Mouse (Mus musculus) cerebral cortex, adult 2 months (tissue): ENCODE measurements around the gene Amotl1.

Source experiments
- WGBS: fragments of 180-500 bp; shearing (Covaris S2); methylation state at CpG from one replicate; pipeline ENCODE4 v1.1.7; 2018; 5-methylcytosine and 5-hydroxymethylcytosine counted together

Amotl1 gene

GRCm38 (mm10) chr9:14644956-14645355 lies at the start of gene Amotl1:
Gene Amotl1, minus strand, starts transcription at chr9:14645056.
- 80% methylated on average over 4 of the region's 4 CpGs for WGBS

- 89% methylated on average over 12 of the region's 12 CpGs for WGBS
These were observed 44.7 kb upstream of the Amotl1 start for GRCm38 (mm10) chr9:14689376-14690108.

DNA sequence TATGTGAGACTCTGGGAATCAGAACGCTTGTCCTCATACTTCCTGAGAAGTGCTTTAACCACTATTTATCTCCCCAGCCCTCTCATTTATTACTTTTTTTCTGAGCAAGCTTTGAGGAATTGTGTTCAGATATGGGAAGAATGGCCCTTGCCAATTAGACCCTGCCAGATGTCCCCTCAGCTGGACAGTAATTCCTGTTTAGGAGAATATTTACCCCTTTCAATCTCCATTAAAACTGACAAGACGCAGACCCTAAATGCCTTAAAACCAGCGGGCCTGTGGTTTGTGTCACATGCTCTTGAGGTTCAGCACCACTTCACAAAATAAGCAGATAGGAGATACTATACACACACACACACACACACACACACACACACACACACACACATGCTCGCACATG lies 39.5 kb upstream of the Amotl1 start:
- WGBS, result 94% methylated on average over 4 of the region's 4 CpGs

GRCm38 (mm10) chr9:14680584-14680983 lies 35.7 kb upstream of the Amotl1 start:
- 72% methylated on average over 2 of the region's 2 CpGs for WGBS

DNA sequence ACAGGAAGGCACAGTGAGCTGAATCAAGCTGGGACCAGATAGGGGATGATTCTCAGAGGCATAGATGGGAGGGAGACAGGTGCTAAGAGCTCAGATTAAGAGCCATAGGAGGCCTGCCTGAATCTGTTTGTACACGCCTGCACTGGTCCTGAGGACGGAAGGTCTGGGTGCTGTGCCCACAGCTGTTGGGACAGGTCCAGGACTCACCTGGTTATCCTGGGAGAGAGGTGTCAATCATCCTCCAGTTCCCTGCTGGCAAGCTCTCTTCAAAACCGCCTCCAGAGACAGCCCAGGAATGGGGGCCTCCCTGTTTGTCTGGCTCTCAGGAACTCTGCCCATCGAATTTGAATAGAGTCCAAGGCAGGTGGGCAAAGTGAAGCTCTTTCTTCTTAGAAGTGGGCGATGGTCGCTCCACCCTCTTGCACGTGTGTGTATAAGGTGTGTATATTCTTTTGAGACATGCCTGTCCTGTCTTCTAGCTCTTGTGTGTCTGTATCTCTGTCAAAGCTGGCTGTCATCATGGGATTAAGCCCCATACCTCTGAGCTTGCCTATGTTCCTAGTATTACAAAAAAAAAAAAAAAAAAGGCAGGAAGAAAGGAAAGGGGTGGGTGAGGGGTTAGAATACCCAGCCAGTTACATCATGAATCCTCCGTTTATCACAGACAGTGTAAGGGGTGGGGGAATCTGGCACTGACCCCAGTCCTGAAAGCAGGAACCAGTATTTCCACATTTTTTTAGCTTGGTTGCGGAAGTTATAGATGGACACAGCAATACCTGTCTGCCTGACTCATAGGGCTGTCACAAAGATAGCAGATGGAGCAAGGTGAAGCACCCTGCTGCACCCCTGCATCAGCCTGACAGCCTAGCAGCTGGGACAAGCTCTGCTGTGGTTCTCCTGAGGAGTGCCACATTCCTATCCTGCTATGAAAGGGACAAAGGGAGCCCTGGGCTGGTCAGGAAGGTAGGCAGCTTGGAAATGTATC lies 31.1 kb upstream of the Amotl1 start:
- 79% methylated on average over 9 of the region's 9 CpGs for WGBS

DNA sequence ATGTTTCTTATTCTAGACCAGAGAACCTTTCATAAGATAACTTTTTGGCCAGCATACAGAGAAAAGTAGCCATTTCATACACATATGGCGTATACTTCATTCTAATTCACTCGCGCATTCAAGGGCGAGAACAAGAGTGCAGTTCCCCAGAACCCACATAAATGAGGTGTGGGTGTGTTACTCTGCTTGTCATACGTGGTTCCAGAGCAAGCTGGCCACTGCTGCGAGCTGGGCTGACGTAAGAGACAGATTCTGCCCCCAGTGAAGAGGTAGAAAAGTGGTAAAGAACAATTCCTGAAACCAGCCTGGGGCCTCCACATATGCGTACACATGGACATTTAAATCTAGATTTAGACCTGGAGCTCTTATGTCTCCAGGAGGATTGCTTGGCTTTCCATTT lies 29.6 kb upstream of the Amotl1 start:
- WGBS, result 74% methylated on average over 8 of the region's 8 CpGs

DNA sequence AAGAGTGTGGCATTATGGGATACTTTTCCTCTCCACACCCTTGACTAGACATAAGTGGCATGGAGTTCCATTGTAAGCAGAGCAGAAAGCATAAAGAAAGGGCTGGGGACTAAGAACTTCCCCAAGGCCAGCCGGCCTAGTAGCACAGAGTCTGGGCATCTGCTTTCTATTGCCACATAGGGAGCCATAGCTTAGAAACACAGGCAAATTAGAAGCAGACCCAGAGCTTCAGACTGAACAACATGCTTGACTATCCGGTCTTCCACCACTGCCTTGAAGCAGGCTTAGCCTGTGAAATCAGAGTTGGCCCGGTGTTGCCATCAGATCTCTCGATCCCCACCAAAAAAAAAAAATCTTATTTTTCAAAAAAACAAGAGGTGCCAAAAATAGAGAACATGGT lies 28.3 kb upstream of the Amotl1 start:
- WGBS, result 86% methylated on average over 4 of the region's 4 CpGs

DNA sequence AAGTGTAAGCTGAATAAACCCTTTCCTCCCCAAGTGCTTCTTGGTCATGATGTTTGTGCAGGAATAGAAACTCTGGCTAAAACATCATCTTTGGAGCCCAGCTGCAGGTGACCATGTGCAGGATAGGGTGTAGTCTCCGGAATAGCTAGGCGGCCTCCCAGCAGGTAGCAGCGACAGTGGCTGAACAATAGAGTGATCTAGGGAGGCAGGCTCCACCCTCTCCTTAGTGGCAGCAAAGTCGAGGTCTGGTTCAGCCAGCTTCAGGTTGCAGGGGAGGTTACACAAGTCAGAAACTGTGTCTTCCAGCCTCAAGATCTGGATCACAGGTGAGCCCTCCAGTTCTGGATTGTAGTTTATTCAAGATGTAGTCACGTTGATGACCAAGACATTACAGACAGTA lies 27.1 kb upstream of the Amotl1 start:
- 71% methylated on average over 5 of the region's 5 CpGs for WGBS

- 86% methylated on average over 3 of the region's 3 CpGs for WGBS
These were observed 23.5 kb upstream of the Amotl1 start for GRCm38 (mm10) chr9:14668382-14668781.

DNA sequence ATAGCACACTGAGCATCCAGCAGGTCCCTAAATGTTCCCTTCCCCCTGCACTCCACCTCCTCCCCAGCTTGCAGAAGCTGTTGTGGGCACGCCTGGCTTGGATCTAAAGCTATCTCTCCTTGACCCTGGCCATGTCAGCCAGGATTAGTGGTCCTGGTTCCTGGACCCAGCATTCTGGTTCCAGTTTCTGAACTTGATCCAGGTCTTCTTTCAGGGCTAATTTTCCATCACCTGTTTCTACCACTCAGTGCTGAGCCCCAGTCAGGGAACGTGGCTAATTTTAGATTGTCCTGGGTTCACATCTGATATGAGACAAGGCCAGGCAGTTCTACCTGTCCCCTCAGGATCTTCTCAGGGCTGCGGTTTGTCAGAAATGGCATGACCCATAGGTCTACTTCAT lies 21.2 kb upstream of the Amotl1 start:
- WGBS, result 89% methylated on average over 3 of the region's 3 CpGs

DNA sequence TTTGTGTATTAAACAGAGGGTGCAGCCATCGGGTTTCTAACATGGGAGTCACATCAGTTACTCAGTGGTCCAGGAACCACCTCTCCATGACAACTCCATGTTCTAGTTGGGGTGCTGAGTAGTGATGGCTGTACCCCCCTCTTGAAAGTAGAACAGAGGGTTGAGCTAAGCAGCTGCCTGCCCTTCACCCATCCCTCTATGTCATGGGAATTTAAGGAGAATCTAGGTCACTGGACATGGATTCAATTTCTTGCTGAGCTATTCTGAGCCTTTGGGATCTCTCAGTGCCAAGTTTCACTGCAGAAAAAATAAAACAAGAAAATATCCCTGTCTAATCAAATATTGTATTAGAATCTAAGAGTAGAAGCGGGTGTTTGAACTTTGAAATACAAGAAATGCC lies 18.7 kb upstream of the Amotl1 start:
- 85% methylated on average over 2 of the region's 2 CpGs for WGBS

- WGBS, result 90% methylated on average over 7 of the region's 7 CpGs
These were observed 18.0 kb upstream of the Amotl1 start for GRCm38 (mm10) chr9:14662876-14663275.

- 93% methylated on average over 9 of the region's 9 CpGs for WGBS
These were observed 17.3 kb upstream of the Amotl1 start for GRCm38 (mm10) chr9:14662138-14662537.

DNA sequence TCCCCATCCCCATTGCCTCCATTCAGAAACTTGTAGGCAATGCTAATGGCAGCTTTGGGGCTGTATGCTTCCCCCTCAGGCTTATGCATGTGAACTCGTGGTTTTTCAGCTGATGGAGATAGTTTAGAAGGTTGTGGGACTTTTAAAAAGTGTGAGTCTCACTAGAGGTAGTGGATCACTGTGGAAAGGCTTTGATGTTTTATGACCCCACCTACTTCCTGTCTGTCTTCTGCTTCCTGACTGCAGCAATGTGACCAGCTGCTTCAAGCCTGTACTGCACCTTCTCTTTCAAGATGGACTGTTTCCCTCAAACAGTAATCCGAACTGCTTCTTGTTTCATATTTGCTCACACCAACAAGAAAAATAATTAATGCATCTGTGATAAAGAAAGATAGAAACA lies 13.1 kb upstream of the Amotl1 start:
- WGBS, result 63% methylated on average over 2 of the region's 2 CpGs

- 88% methylated on average over 2 of the region's 2 CpGs for WGBS
These were observed 9.2 kb upstream of the Amotl1 start for GRCm38 (mm10) chr9:14654010-14654409.

DNA sequence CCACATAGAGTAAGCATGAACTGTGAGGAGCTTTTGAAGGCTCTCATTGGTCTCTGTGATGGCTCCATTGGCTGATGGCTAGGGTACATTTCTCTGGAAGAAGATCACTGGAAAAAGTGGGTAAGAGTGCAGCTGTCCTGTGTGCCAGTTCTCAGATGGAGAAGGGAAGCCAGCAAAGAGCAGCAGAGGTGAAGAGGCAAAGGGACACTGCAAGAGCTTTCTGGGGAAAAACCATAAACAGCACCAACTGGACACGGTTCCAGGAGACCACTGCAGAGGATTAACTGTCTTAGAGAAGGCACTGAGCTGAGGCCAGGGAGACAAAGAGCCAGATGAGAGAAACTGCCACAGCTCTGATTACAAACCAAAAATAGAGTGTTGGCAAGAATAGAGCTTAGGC lies 7.9 kb upstream of the Amotl1 start:
- 80% methylated on average over 1 of the region's 1 CpGs for WGBS

GRCm38 (mm10) chr9:14647849-14648248 lies 3.0 kb upstream of the Amotl1 start:
- 92% methylated on average over 8 of the region's 8 CpGs for WGBS

DNA sequence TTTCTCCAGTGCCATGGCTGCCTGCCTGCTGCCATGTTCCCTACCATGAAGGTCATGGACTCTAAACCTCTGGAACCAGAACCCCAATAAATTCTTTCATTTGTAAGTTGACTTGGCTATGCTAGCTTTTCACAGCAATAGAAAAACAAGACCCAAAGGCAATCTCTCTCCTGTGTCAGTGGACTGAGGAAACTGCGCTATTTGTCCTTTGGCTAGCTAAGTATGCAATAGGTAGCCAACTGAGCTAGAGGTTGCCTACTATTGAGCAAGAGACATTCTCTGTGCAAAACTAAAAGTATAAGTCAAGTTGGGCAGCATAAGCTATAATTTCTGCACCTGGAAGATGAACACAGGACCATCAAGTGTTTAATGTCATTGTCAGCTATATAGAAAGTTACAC lies 1.8 kb upstream of the Amotl1 start:
- 92% methylated on average over 1 of the region's 1 CpGs for WGBS

GRCm38 (mm10) chr9:14646061-14646460 lies 1.2 kb upstream of the Amotl1 start:
- WGBS, result 90% methylated on average over 3 of the region's 3 CpGs

DNA sequence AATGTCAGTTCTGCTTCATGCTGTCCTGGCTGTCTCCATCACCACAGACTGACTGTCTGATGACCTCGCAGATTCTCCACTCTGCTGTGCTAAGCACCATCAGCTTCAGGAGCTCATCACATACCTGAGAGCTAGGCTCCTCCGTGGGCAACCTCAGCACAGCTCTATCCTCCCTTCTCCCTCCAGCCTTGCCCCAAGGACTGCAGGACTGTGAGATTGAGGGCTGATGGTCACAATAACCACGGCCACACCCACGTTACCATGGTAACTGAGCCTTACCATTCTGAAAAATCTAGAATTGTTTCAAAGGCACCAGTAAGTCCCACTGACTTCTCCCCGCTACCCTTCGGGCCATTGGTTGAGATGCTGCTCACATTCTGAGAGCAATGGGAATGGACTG lies 1.5 kb downstream of the Amotl1 start:
- WGBS, result 75% methylated on average over 6 of the region's 6 CpGs

DNA sequence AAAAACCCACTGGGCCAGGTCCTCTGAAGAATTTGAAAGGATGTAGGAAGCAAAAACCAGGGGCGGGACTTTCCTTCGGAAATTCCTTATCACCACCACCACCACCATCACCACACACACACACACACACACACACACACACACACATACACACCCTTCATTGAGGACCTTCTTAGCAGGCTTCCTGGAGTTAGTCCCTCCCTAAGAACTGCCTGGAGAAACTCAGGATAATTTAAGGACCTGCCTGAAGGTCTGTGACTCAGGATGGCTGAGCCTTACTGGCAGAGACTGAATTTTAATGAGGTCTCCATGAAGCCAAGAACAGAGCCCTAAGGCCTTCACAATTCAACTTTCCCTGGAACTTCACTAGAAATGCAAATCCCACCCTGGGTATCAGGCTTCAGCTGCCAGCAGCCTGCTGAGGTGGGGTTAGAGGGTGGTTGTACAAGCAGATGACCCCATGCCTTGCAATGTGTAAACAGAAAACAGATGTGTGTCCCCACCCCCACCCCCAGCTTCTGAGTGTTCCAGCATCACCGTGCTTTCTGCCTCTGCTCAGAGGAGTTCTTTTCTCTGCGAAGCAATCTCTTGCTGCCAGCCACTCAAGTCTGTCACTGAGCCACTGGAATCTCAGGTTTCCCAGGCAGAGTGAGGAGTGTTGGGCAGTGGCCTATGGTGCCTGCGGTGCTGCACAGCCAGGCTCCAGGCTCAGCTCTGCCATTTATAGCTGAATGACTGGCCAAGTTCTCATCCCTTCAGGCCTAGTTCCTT lies 2.4 kb downstream of the Amotl1 start:
- WGBS, result 55% methylated on average over 5 of the region's 5 CpGs
